Mouse (Mus musculus) cerebellum, adult 2 months (tissue): Measurements from ENCODE around the gene Car10.
"Not testable (repeated sequence)": the region's sequence is repeated elsewhere in the genome, so short reads cannot be mapped to it uniquely, and the experiment has no call there.

Experiments
- CTCF ChIP-seq: fragments of 200-500 bp; IDR thresholded peaks from 2 replicates; pipeline ENCODE4 v1.5.1; 2011; ENCODE audit warnings: low read depth, mild to moderate bottlenecking, control low read depth, low read length, moderate library complexity, borderline replicate concordance; ENCODE audit not compliant: insufficient read depth
- POLR2A ChIP-seq: fragments of 200-500 bp; IDR thresholded peaks from 2 replicates; pipeline ENCODE4 v1.6.1; 2011; ENCODE audit warnings: low read length, control low read depth, borderline replicate concordance; ENCODE audit not compliant: insufficient read depth

DNA sequence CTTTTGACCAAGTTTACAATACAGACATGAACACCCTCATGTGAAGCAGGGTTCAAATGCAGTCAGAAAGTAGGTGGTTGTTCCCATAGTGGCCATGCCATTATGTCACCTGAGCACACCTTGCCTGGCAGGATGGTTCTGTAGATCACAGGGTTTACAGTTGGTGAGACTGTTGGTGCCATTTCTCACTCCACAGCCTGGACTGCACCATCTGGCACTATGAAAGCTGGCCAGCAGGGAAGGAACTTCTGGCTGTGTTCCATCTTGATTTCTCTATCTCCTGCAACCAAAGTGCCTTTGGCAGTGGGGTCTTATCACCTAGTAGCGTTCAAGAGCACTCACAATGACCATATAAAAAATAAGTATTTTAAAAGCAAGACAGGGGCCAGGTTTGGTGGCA lies 303.3 kb downstream of the Car10 start:
- not testable (repeated sequence) for TF ChIP-seq CTCF, POLR2A
